Mouse (Mus musculus) neural tube, embryonic 14.5 days (tissue): ENCODE data around the gene Rab3b. TPM values are rescaled to one million over a fixed set of nuclear protein-coding genes. Genes with fewer than 3 reads are reported as not detected.

Experiments used
- ATAC-seq: fragments of 200-750 bp; cut with Nextera tagmentation; 2 replicates; pipeline ENCODE4 v1.8.0; 2017; ENCODE audit warnings: low read depth, mild to moderate bottlenecking, moderate TSS enrichment, moderate library complexity
- H3K27ac ChIP-seq: fragments of 300-500 bp; sonication (generic); 2 replicates; pipeline ENCODE4 v1.5.1; 2014; ENCODE audit warnings: low read depth, mild to moderate bottlenecking, control low read depth, low read length, moderate library complexity, mixed read lengths
- H3K27me3 ChIP-seq: fragments of 300-500 bp; sonication (generic); 2 replicates; pipeline ENCODE4 v1.6.1; 2014; ENCODE audit warnings: low read length; ENCODE audit not compliant: control insufficient read depth, insufficient read depth
- H3K36me3 ChIP-seq: fragments of 300-500 bp; sonication (generic); 2 replicates; pipeline ENCODE4 v1.6.1; 2014; ENCODE audit warnings: low read length, mixed read lengths; ENCODE audit not compliant: control insufficient read depth, insufficient read depth
- H3K4me1 ChIP-seq: fragments of 300-500 bp; sonication (generic); 2 replicates; pipeline ENCODE4 v1.6.1; 2014; ENCODE audit warnings: low read length; ENCODE audit not compliant: control insufficient read depth, insufficient read depth
- H3K4me2 ChIP-seq: fragments of 300-500 bp; sonication (generic); 2 replicates; pipeline ENCODE4 v1.6.1; 2014; ENCODE audit warnings: mild to moderate bottlenecking, low read depth, low read length, control low read depth
- H3K4me3 ChIP-seq: fragments of 300-500 bp; sonication (generic); 2 replicates; pipeline ENCODE4 v1.5.1; 2014; ENCODE audit warnings: low read depth, low read length, control low read depth, mixed read lengths
- H3K9ac ChIP-seq: fragments of 300-500 bp; sonication (generic); replicated peaks from 2 replicates; pipeline ENCODE4 v1.6.1; 2014; ENCODE audit warnings: low read depth, mild to moderate bottlenecking, control low read depth, low read length, mixed read lengths
- H3K9me3 ChIP-seq: fragments of 300-500 bp; sonication (generic); 2 replicates; pipeline ENCODE4 v1.6.1; 2016; ENCODE audit warnings: low read length; ENCODE audit not compliant: control insufficient read depth
- WGBS: fragments of 180-500 bp; shearing (Covaris S2); extraction: QIAGEN DNeasy Blood & Tissue Kit; methylation state at CpG from one replicate; pipeline ENCODE4 v1.1.7; 2014; 5-methylcytosine and 5-hydroxymethylcytosine counted together
- polyA plus RNA-seq: library from polyadenylated mRNA; unstranded; fragments of >200 nt; fragmentation: Nextera tagmentation; extraction: Ambion mirVana; gene quantifications from 2 replicates; pipeline ENCODE4 v1.2.1, GENCODE M21; 2014

The Rab3b gene
- polyA plus RNA-seq, 1 experiment from 2014 or later, result 213 TPM

GRCm38 (mm10) chr4:108877901-108878300, 962 bp upstream of the Rab3b start:
- Histone ChIP-seq H3K4me1 (no peaks in the 10 kb centered on the region), H3K9ac (no peak overlapping the region), H3K9me3 (no peaks in the 10 kb centered on the region), H3K27me3 (no peaks in the 10 kb centered on the region), H3K4me2 (no peak overlapping the region), H3K36me3 (no peaks in the 10 kb centered on the region), H3K4me3 (no peak overlapping the region), H3K27ac (no peak overlapping the region)
- WGBS, result 75% methylated on average over 6 of the region's 6 CpGs
- no peak for ATAC-seq

GRCm38 (mm10) chr4:108883815-108884214, 5.0 kb downstream of the Rab3b start:
- no peaks in the 10 kb centered on the region for H3K36me3 ChIP-seq
- H3K9me3 ChIP-seq, result no peaks in the 10 kb centered on the region
- H3K4me2 ChIP-seq, result no peak overlapping the region
- H3K4me3 ChIP-seq, result no peak overlapping the region
- no peak overlapping the region for H3K27ac ChIP-seq
- ATAC-seq, result no peak
- no peaks in the 10 kb centered on the region for H3K27me3 ChIP-seq
- H3K9ac ChIP-seq, result no peak overlapping the region
- 60% methylated on average over 13 of the region's 13 CpGs for WGBS
- H3K4me1 ChIP-seq, result no peaks in the 10 kb centered on the region

GRCm38 (mm10) chr4:108887456-108887855, 8.6 kb downstream of the Rab3b start:
- Histone ChIP-seq H3K4me1 (no peaks in the 10 kb centered on the region), H3K9me3 (no peaks in the 10 kb centered on the region), H3K27ac (no peak overlapping the region), H3K36me3 (no peaks in the 10 kb centered on the region), H3K9ac (no peak overlapping the region), H3K27me3 (no peaks in the 10 kb centered on the region), H3K4me2 (no peak overlapping the region), H3K4me3 (no peak overlapping the region)
- ATAC-seq, result no peak
- 93% methylated on average over 4 of the region's 4 CpGs for WGBS

GRCm38 (mm10) chr4:108890876-108891275, 12.0 kb downstream of the Rab3b start:
- Histone ChIP-seq H3K27me3 (no peaks in the 10 kb centered on the region), H3K9ac (no peak overlapping the region), H3K4me2 (no peak overlapping the region), H3K4me3 (no peak overlapping the region), H3K27ac (no peak overlapping the region), H3K4me1 (no peaks in the 10 kb centered on the region), H3K36me3 (no peaks in the 10 kb centered on the region), H3K9me3 (no peaks in the 10 kb centered on the region)
- ATAC-seq, result no peak
- 86% methylated on average over 6 of the region's 6 CpGs for whole genome bisulfite sequencing

- no peak overlapping the region for H3K27ac ChIP-seq
- H3K36me3 ChIP-seq, result no peaks in the 10 kb centered on the region
- no peaks in the 10 kb centered on the region for H3K9me3 ChIP-seq
- no peak overlapping the region for H3K9ac ChIP-seq
- 68% methylated on average over 7 of the region's 7 CpGs for WGBS
- H3K4me1 ChIP-seq, result no peaks in the 10 kb centered on the region
- H3K4me2 ChIP-seq, result no peak overlapping the region
- no peak for ATAC-seq
- H3K27me3 ChIP-seq, result no peaks in the 10 kb centered on the region
- no peak overlapping the region for H3K4me3 ChIP-seq
These were observed 21.6 kb downstream of the Rab3b start for GRCm38 (mm10) chr4:108900421-108900820.

- H3K4me1 ChIP-seq, result no peaks in the 10 kb centered on the region
- no peaks in the 10 kb centered on the region for H3K9me3 ChIP-seq
- H3K27me3 ChIP-seq, result no peaks in the 10 kb centered on the region
- WGBS, result 93% methylated on average over 9 of the region's 9 CpGs
- H3K36me3 ChIP-seq, result no peaks in the 10 kb centered on the region
- no peak overlapping the region for H3K4me3 ChIP-seq
- H3K27ac ChIP-seq, result no peak overlapping the region
- H3K4me2 ChIP-seq, result no peak overlapping the region
- no peak for ATAC-seq
- H3K9ac ChIP-seq, result no peak overlapping the region
These were observed 24.0 kb downstream of the Rab3b start for GRCm38 (mm10) chr4:108902886-108903285.

- H3K9ac ChIP-seq, result no peak overlapping the region
- H3K4me3 ChIP-seq, result no peak overlapping the region
- no peak overlapping the region for H3K27ac ChIP-seq
- H3K4me2 ChIP-seq, result no peak overlapping the region
- H3K36me3 ChIP-seq, result no peaks in the 10 kb centered on the region
- no peak for ATAC-seq
- no peaks in the 10 kb centered on the region for H3K9me3 ChIP-seq
- H3K4me1 ChIP-seq, result no peaks in the 10 kb centered on the region
- H3K27me3 ChIP-seq, result no peaks in the 10 kb centered on the region
- 88% methylated on average over 9 of the region's 9 CpGs for WGBS
These were observed 24.5 kb downstream of the Rab3b start for GRCm38 (mm10) chr4:108903346-108903745.

- H3K27ac ChIP-seq, result no peak overlapping the region
- WGBS, result 55% methylated on average over 6 of the region's 6 CpGs
- H3K9ac ChIP-seq, result no peak overlapping the region
- H3K4me2 ChIP-seq, result no peak overlapping the region
- no peaks in the 10 kb centered on the region for H3K27me3 ChIP-seq
- no peak for ATAC-seq
- no peaks in the 10 kb centered on the region for H3K9me3 ChIP-seq
- no peaks in the 10 kb centered on the region for H3K36me3 ChIP-seq
- no peaks in the 10 kb centered on the region for H3K4me1 ChIP-seq
- H3K4me3 ChIP-seq, result no peak overlapping the region
These were observed 25.2 kb downstream of the Rab3b start for GRCm38 (mm10) chr4:108904076-108904475.

- H3K9me3 ChIP-seq, result no peaks in the 10 kb centered on the region
- H3K27ac ChIP-seq, result no peak overlapping the region
- H3K4me1 ChIP-seq, result no peaks in the 10 kb centered on the region
- WGBS, result 92% methylated on average over 10 of the region's 10 CpGs
- H3K9ac ChIP-seq, result no peak overlapping the region
- no peak overlapping the region for H3K4me2 ChIP-seq
- no peak for ATAC-seq
- H3K4me3 ChIP-seq, result no peak overlapping the region
- no peaks in the 10 kb centered on the region for H3K27me3 ChIP-seq
- H3K36me3 ChIP-seq, result no peaks in the 10 kb centered on the region
These were observed 25.9 kb downstream of the Rab3b start for GRCm38 (mm10) chr4:108904790-108905189.

GRCm38 (mm10) chr4:108905859-108906258, 27.0 kb downstream of the Rab3b start:
- 41% methylated on average over 6 of the region's 6 CpGs for WGBS
- H3K9me3 ChIP-seq, result no peaks in the 10 kb centered on the region
- H3K4me2 ChIP-seq, result no peak overlapping the region
- no peak overlapping the region for H3K9ac ChIP-seq
- no peaks in the 10 kb centered on the region for H3K4me1 ChIP-seq
- no peak overlapping the region for H3K4me3 ChIP-seq
- no peaks in the 10 kb centered on the region for H3K36me3 ChIP-seq
- no peaks in the 10 kb centered on the region for H3K27me3 ChIP-seq
- no peak for ATAC-seq
- H3K27ac ChIP-seq, result no peak overlapping the region
